Mouse (Mus musculus) embryonic facial prominence, embryonic 15.5 days (tissue): ENCODE results near the gene Krt77. TPM values are rescaled to one million over a fixed set of nuclear protein-coding genes. Genes with fewer than 3 reads are reported as not detected.

Experiments
- ATAC-seq: fragments of 200-750 bp; cut with Nextera tagmentation; 2 replicates; pipeline ENCODE4 v1.8.0; 2017; ENCODE audit warnings: low read depth, moderate TSS enrichment; ENCODE audit not compliant: insufficient number of reproducible peaks, low FRiP score, low TSS enrichment
- H3K27ac ChIP-seq: fragments of 300-500 bp; sonication (generic); replicated peaks from 2 replicates; pipeline ENCODE4 v1.5.1; 2015; ENCODE audit warnings: mild to moderate bottlenecking, inconsistent platforms
- H3K27me3 ChIP-seq: fragments of 300-500 bp; sonication (generic); 2 replicates; pipeline ENCODE4 v1.6.1; 2015; ENCODE audit warnings: inconsistent platforms
- H3K36me3 ChIP-seq: fragments of 300-500 bp; sonication (generic); 2 replicates; pipeline ENCODE4 v1.6.1; 2015; ENCODE audit warnings: mild to moderate bottlenecking, inconsistent platforms
- H3K4me1 ChIP-seq: fragments of 300-500 bp; sonication (generic); 2 replicates; pipeline ENCODE4 v1.6.1; 2015; ENCODE audit warnings: inconsistent platforms
- H3K4me2 ChIP-seq: fragments of 300-500 bp; sonication (generic); replicated peaks from 2 replicates; pipeline ENCODE4 v1.6.1; 2015; ENCODE audit warnings: mild to moderate bottlenecking, inconsistent platforms
- H3K4me3 ChIP-seq: fragments of 300-500 bp; sonication (generic); replicated peaks from 2 replicates; pipeline ENCODE4 v1.5.1; 2015; ENCODE audit warnings: mild to moderate bottlenecking, inconsistent platforms
- H3K9ac ChIP-seq: fragments of 300-500 bp; sonication (generic); 2 replicates; pipeline ENCODE4 v1.6.1; 2015; ENCODE audit warnings: inconsistent platforms
- H3K9me3 ChIP-seq: fragments of 300-500 bp; sonication (generic); replicated peaks from 2 replicates; pipeline ENCODE4 v1.6.1; 2016; ENCODE audit warnings: inconsistent platforms
- WGBS: fragments of 180-500 bp; shearing (Covaris S2); methylation state at CpG from one replicate; pipeline ENCODE4 v1.1.7; 2015; 5-methylcytosine and 5-hydroxymethylcytosine counted together
- polyA plus RNA-seq: library from polyadenylated mRNA; unstranded; fragments of >200 nt; fragmentation: Nextera tagmentation; extraction: Ambion mirVana; gene quantifications from 2 replicates; pipeline ENCODE4 v1.2.1, GENCODE M21; 2015

The Krt77 gene
- 67.0 and 80.2 TPM in 2 replicates for polyA plus RNA-seq

GRCm38 (mm10) chr15:101869431-101869830 lies at the start of gene Krt77:
Krt77 (minus strand) TSS chr15:101869705.
- WGBS: 26% methylated on average over 6 of the region's 6 CpGs
- H3K9ac ChIP-seq: no peak within 1 kb of the TSS
- no peak within 1 kb of the TSS for H3K4me3 ChIP-seq
- peaks cover 7% of the 10 kb centered on the region; the same call in 1 of the 2 replicates for H3K27me3 ChIP-seq
- H3K4me2 ChIP-seq: no peak within 1 kb of the TSS
- no peak within 1 kb of the TSS for H3K27ac ChIP-seq
- H3K36me3 ChIP-seq: no peaks in the 10 kb centered on the region
- no peak for ATAC-seq
- no peaks in the 10 kb centered on the region for H3K9me3 ChIP-seq
- no peaks in the 10 kb centered on the region for H3K4me1 ChIP-seq

GRCm38 (mm10) chr15:101916072-101916471 lies 46.6 kb upstream of the Krt77 start:
- Histone ChIP-seq H3K9me3 (no peaks in the 10 kb centered on the region), H3K36me3 (no peaks in the 10 kb centered on the region), H3K4me3 (no peak overlapping the region), H3K4me2 (no peak overlapping the region), H3K27ac (no peak overlapping the region), H3K4me1 (no peaks in the 10 kb centered on the region), H3K9ac (no peak overlapping the region), H3K27me3 (no peaks in the 10 kb centered on the region)
- 68% methylated on average over 2 of the region's 2 CpGs for WGBS
- no peak for ATAC-seq

GRCm38 (mm10) chr15:101904849-101905248 lies 35.3 kb upstream of the Krt77 start:
- H3K27ac ChIP-seq: no peak overlapping the region
- H3K4me2 ChIP-seq: no peak overlapping the region
- no peak overlapping the region for H3K9ac ChIP-seq
- WGBS: 83% methylated on average over 5 of the region's 5 CpGs
- H3K36me3 ChIP-seq: no peaks in the 10 kb centered on the region
- no peaks in the 10 kb centered on the region for H3K4me1 ChIP-seq
- no peaks in the 10 kb centered on the region for H3K27me3 ChIP-seq
- no peaks in the 10 kb centered on the region for H3K9me3 ChIP-seq
- H3K4me3 ChIP-seq: no peak overlapping the region
- no peak for ATAC-seq

- Histone ChIP-seq H3K4me1 (no peaks in the 10 kb centered on the region), H3K4me3 (no peak overlapping the region), H3K36me3 (no peaks in the 10 kb centered on the region), H3K27me3 (no peaks in the 10 kb centered on the region), H3K27ac (no peak overlapping the region), H3K9ac (no peak overlapping the region), H3K4me2 (no peak overlapping the region), H3K9me3 (no peaks in the 10 kb centered on the region)
- ATAC-seq: no peak
- 39% methylated on average over 12 of the region's 12 CpGs for WGBS
Measured at GRCm38 (mm10) chr15:101902171-101903149, 33.0 kb upstream of the Krt77 start.

GRCm38 (mm10) chr15:101895216-101895615 lies 25.7 kb upstream of the Krt77 start:
- Histone ChIP-seq H3K9ac (no peak overlapping the region), H3K27me3 (no peaks in the 10 kb centered on the region; the same call in 1 of the 2 replicates), H3K27ac (no peak overlapping the region), H3K4me2 (no peak overlapping the region), H3K36me3 (no peaks in the 10 kb centered on the region), H3K4me3 (no peak overlapping the region), H3K9me3 (no peaks in the 10 kb centered on the region), H3K4me1 (no peaks in the 10 kb centered on the region)
- WGBS: 93% methylated on average over 4 of the region's 4 CpGs
- no peak for ATAC-seq

GRCm38 (mm10) chr15:101892820-101893219 lies 23.3 kb upstream of the Krt77 start, which contains the start of gene Krt76:
Krt76 (minus strand) TSS chr15:101892920.
- ATAC-seq: no peak

GRCm38 (mm10) chr15:101879776-101880175 lies 10.3 kb upstream of the Krt77 start:
- Histone ChIP-seq H3K4me2 (no peak overlapping the region), H3K36me3 (no peaks in the 10 kb centered on the region), H3K4me1 (no peaks in the 10 kb centered on the region), H3K27me3 (peaks cover 3% of the 10 kb centered on the region; the same call in 1 of the 2 replicates), H3K4me3 (no peak overlapping the region), H3K9ac (no peak overlapping the region), H3K9me3 (no peaks in the 10 kb centered on the region), H3K27ac (no peak overlapping the region)
- no peak for ATAC-seq
- 23% methylated on average over 9 of the region's 11 CpGs for WGBS

More at GRCm38 (mm10) chr15:101892820-101893219, 23.3 kb upstream of the Krt77 start, which contains the start of gene Krt76:
- no peaks in the 10 kb centered on the region; the same call in 1 of the 2 replicates for H3K27me3 ChIP-seq
- no peak within 1 kb of the TSS for H3K9ac ChIP-seq
- no peaks in the 10 kb centered on the region for H3K4me1 ChIP-seq
- H3K4me3 ChIP-seq: no peak within 1 kb of the TSS
- no peak within 1 kb of the TSS for H3K4me2 ChIP-seq
- 40% methylated on average over 4 of the region's 4 CpGs for WGBS
- no peaks in the 10 kb centered on the region for H3K9me3 ChIP-seq
- no peaks in the 10 kb centered on the region for H3K36me3 ChIP-seq
- H3K27ac ChIP-seq: no peak within 1 kb of the TSS

GRCm38 (mm10) chr15:101878041-101878440 lies 8.5 kb upstream of the Krt77 start:
- ATAC-seq: no peak
- Histone ChIP-seq H3K9me3 (no peaks in the 10 kb centered on the region), H3K4me1 (no peaks in the 10 kb centered on the region), H3K4me2 (no peak overlapping the region), H3K9ac (no peak overlapping the region), H3K27me3 (no peaks in the 10 kb centered on the region; the same call in 1 of the 2 replicates), H3K36me3 (no peaks in the 10 kb centered on the region), H3K4me3 (no peak overlapping the region), H3K27ac (no peak overlapping the region)
- WGBS: 52% methylated on average over 2 of the region's 2 CpGs

GRCm38 (mm10) chr15:101874383-101874782 lies 4.9 kb upstream of the Krt77 start:
- Histone ChIP-seq H3K27me3 (peaks cover 4% of the 10 kb centered on the region; the same call in 1 of the 2 replicates), H3K4me2 (no peak overlapping the region), H3K9me3 (no peaks in the 10 kb centered on the region), H3K36me3 (no peaks in the 10 kb centered on the region), H3K9ac (no peak overlapping the region), H3K4me3 (no peak overlapping the region), H3K4me1 (no peaks in the 10 kb centered on the region), H3K27ac (no peak overlapping the region)
- 69% methylated on average over 1 of the region's 1 CpGs for WGBS
- no peak for ATAC-seq

- no peak overlapping the region for H3K9ac ChIP-seq
- no peak for ATAC-seq
- H3K4me2 ChIP-seq: no peak overlapping the region
- 55% methylated on average over 4 of the region's 4 CpGs for WGBS
- no peaks in the 10 kb centered on the region for H3K9me3 ChIP-seq
- H3K4me3 ChIP-seq: no peak overlapping the region
- no peaks in the 10 kb centered on the region for H3K36me3 ChIP-seq
- peaks cover 7% of the 10 kb centered on the region; the same call in 1 of the 2 replicates for H3K27me3 ChIP-seq
- H3K27ac ChIP-seq: no peak overlapping the region
- H3K4me1 ChIP-seq: no peaks in the 10 kb centered on the region
Measured at GRCm38 (mm10) chr15:101873231-101873630, 3.7 kb upstream of the Krt77 start.

- no peaks in the 10 kb centered on the region for H3K9me3 ChIP-seq
- 74% methylated on average over 7 of the region's 7 CpGs for whole genome bisulfite sequencing
- no peak overlapping the region for H3K4me3 ChIP-seq
- H3K36me3 ChIP-seq: no peaks in the 10 kb centered on the region
- H3K27ac ChIP-seq: no peak overlapping the region
- no peak for ATAC-seq
- no peak overlapping the region for H3K9ac ChIP-seq
- no peaks in the 10 kb centered on the region for H3K4me1 ChIP-seq
- no peak overlapping the region for H3K4me2 ChIP-seq
- peaks cover 8% of the 10 kb centered on the region for H3K27me3 ChIP-seq
Measured at GRCm38 (mm10) chr15:101866754-101867153, 2.8 kb downstream of the Krt77 start.
